Mouse (Mus musculus) heart, adult 11 months (tissue): ENCODE measurements at regions not wholly inside any gene's neighbourhood (a gene's known extent, or its start where the extent isn't known, plus 50 kb on each side); places are given as distances from the start of the nearest gene placed in this dataset.
A peak's percentile ranks its signal among the peaks of the same experiment; 100 is the strongest.

Source experiments
- DNase-seq: peaks from one replicate; pipeline ENCODE4 v3.0.0; 2022

DNA sequence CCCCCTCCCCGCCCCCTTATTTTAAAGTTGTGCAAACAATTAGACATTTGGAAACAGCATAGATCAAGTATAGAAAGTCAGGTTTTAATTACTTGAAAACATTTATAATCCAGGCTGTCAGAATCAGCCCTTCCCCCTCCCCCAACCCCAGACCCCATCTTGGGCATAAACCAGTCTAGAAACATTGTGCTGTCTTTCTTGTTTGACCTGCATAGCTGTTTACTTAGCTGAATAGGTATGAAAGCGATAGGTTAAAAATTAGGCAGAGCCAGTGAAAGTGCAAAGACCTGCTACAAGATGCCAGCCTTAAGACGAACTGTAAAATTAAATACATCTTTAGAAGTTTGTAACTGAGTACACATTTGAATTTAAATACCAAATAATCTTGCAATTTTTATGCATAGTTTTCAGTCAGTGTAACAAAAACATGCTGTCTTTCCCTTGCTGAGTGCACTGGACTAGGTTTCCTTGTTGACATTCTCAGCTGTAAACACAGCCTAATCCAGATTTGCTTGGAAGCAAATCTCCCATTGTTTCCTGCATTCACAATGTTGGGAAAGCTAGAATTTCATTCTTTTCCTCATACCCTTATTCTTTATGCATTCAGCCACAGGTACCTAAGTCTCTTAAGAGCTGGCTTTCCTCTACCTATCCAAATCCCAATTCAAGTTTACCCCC lies 234.2 kb upstream of the Tbx18 start:
- no peak for DNase-seq

DNA sequence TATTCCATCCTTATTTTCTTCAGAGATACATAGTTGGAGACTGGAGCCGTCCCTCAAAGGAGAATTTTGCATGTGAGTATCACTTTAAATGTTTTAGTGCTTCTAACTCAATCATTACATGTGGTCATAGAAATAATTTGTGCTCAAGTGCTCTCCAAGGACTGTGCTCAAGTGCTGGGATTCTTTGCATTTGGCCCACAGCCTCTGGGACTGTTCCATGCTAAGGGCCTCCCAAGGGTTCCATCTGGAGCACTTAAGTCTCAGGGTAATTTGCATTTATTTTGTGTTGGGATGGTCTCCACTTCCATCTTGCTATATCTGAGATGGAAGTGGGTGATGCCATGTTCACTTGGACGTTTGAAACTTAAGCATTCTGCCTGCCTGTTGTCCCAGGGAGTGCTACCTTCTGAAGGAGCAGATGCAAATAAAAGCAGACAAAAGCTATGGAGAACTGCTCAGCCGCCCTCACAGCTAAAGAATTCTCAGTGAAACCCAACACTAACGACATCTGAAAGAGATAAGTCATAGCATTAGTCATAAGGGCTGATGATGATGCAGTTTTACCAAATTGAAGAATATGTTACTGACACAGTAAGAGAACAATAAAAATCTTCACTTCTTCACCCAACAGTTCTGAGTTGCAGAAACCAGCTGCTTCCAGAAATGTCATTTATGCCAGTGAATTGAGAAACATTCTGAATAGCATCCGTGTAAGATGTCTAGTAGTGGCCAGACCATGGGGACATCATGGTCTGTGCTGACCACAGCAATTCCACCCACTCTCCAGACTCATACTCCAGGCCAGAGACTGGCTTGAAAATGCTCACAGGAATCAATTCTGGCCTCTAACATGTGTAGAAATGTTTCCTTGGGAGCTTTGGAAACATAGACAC lies 237.4 kb upstream of the Tbx18 start:
- DNase-seq = peak; percentile 93

DNA sequence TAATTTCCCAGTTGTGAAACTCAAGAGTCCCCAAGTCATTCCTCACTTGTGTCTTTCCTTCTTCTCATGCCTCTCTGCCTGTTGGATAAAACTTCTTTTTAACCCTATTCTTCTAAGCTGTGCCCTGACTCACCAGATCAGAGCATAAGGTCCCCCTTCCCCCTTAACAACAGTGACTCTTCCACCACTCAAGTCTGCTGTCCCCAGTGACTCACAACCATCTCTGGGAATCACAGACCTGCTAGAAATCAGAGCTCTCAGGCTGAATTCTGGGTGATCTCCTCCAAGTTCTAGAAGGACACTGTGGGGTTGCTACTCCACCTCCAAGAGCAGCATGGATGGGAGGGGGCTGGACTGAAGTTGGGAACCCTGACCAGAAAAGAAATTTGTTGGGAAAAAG lies 239.5 kb upstream of the Tbx18 start:
- DNase-seq = peak; percentile 70

DNA sequence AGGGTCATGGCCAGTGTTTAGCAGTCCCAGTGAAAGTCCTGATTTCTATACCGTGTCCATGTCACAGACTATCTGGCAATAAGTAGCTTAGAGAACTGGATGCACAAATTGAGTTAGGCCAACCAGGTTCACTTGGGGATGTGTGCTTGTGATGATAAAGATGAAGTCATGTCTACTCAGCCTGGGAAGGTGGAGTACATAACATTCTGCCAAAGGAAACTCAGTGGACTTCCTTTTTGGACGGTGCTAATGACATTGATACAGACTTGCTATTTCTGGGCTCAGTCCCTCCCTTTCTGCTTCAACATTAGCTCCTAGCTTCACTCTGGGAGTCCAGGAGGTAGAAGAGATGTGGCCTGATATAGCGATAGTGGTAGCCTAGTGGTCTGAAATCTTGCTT lies 240.7 kb upstream of the Tbx18 start:
- DNase-seq = peak; percentile 91

DNA sequence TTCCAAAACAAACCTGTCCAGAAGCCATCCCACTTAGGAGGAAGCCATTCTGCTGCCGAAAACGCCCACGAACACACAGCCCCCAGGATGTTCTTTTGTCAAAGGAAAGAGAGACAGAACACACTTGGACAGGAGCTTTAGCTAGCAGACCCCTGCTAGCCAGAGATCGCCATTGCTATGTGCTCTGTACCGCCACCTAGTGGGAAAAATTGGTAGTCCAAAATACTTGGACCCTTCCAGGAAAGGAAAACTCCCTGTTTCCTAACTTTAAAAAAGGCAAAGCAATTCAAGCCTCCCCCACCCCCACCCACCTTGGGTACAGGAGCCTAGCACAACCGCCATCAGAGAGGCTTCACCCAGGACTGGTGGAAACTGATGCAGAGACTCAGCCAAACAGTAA lies 242.5 kb upstream of the Tbx18 start:
- peak; percentile 60 for DNase-seq

DNA sequence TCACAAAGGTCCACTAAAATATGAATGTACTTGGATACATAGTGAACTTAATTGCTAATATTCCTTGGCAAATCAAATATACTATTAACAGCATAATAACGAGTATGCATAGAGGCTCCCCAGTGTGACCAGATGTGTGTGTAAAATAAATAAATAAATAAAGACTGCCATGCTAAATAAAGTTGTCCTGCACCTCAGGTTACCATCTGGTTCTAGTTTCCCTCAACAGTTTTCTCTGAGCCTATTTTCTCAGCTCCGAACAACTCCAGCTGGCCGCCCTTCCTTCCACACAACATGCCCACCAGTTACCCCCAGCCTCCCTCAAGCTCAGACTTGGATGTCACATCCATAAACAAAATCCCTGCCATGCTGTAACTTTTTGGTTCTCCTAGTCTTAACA lies 253.8 kb upstream of the Tbx18 start:
- no peak for DNase-seq

DNA sequence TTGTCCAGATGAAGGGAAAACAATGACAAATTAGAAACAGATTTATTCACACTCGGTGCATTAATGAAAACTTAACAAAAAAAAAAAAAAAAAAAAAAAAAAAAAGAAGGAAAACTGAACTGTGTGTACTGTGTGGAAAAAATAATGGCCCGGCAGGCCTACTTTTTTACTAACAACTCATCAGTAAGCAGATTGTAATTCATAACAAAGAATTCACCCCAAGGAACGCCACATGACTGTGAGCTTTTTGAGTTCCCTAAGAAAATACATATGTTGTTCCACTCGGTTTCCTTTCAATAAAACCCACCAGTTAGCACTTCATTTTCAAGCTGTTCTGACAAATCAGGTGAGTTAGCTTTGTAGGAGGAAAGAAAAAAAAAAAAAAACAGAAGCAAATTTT lies 254.4 kb upstream of the Tbx18 start:
- DNase-seq = no peak

DNA sequence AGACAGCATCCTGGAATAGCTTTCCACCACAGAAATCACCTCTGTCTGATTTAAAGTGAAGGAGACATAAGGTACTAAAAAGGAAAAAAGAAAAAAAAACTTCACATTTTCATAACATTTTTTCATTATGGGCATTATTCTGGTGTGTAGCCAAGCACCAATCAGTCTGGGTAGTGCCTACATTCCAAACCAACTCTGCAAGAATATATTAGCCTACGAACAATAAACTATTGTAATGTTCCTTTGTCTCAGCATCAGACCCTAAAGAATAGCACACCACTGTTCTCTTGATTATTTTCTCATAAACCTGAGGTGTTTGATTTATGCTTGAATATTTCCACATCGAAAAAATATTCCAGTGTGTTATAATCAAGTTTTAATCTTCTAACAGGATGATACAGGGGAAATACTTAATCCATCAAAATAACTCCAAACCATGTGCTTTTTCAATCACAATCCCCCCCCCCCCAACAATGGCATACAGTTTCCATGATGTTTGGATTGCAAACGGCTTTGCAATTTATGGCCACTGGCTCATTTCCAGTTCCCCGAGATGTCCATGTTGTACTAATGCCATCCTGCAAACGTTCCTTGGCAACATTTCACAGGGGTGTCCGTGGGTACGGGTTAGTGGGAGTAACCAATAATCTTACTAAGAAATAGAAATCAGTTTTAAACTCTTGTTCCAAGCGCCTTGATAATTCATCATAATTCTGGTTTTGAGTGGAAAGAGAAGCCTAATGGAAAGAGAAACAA lies 275.1 kb upstream of the Tbx18 start:
- no peak for DNase-seq

DNA sequence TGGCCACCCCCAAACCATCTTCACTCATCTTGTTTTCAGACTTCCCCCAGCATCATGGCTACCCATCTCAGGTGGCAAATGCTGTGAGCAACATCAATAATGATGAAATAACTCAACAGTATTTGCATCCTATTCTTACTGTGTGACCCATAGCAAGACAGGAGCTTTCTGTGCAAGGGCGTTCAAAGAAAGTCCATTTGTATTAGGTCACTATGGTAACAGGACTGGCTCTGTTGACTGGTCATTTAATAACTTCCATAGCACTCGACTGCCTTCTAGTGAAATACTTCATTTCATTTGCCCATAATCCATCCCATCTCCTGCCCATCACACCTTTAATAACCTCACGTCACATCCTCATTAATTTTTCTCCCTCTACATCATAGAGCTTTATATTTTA lies 292.7 kb upstream of the Tbx18 start:
- no peak for DNase-seq

DNA sequence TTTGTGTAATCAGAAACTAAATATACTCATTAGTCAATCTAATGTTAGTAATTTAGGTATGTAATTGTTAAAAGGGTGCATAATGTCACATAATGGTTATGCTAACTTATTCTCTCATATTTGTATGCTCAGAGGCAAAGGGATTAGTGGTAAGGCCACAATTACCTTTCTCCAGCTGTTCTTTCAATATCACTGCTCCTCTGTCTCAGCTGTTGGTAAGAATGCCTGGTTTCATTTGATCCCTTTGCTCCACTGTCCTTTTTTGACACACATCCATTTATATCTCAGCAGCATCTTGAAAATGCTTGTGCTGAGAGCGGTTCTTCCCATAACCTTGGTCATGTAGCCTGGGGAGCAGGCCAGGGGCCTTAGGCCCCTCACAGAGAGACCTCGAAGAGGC lies 294.9 kb upstream of the Tbx18 start:
- no peak for DNase-seq

DNA sequence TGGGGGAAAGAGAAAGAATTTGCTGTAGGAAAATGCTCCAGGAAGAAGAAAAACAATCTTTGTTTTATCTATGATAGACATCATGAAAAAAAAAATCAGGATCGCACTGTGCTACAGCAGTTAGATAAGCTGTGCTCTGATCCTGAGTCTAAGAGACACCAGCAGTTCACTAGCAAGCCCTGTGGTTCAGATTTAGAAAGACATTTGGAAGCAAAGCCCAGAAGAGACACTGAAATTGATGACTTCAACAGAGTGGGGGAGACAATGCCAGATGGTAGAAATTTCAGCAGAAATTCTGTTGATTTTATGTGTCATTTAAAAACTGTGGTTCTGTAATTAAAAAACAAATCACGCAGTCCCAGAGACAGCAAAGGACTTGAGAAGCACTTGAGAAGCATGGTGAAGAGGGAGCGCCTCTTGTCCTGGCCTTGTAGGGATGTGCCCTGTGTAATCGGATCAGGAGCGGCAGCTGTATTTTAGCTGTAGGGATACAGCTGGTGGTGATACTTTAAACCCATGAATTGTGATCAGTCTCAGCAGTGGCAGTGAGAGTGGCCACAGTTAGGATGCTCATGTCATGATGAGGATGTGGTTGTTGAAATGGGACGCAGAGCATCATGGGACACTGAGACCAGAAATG lies 296.4 kb upstream of the Nt5e start:
- DNase-seq = no peak

DNA sequence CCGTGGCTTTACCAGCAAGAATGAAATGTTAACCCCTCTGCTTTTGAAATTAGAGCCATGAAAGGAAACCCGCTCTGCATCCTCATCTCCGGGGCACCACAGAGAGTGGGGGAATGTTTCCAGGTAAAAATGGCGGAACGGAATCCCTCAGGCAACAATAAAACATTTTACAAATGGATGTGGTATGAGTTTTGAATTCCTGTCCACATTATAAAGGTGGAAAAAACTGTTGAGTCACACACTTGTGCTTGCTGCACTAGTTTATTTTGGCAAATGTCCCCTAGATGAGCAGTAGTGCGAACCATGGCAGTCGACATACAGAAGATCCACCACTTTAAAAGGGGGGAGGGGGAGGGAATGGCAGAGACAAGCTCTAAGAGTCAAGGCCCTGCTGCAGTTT lies 289.4 kb upstream of the Nt5e start:
- DNase-seq = no peak

DNA sequence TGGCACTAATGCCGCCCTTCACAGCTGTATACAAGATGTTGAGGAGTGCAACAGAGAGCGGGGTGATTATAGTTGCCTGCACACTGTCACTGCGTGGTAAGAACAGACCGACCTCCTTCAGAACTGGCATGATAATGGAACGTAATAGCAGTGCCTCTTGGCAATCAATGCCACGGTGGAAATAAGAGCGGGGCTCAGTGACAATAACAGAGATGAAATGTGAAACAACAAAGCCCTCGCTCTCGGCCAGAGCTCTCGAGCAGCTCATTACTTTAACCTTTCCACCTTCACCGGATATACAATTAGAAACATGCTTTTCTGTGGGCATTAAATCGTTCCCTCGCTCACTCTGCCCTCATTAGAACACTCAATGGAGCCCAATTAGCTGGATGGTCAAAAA lies 277.7 kb upstream of the Nt5e start:
- no peak for DNase-seq

DNA sequence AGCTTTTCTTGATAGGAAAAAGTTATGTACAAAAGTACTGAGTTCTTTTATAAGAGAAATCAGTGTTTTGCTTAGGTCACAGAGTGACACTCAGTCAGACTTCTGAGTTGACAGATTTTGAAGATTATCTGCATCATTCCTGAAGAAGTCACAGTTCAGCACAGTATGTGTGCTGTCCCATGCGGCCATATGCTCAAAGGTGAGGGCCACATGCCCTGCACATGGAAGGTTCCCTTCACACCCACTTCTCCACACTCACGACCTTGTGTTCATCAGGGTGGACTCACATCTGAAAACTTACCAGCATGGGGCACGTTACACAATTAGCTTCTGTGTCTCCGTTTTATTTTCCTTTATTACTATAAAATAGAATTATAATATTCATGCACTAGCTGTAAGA lies 277.2 kb upstream of the Nt5e start:
- DNase-seq = no peak

DNA sequence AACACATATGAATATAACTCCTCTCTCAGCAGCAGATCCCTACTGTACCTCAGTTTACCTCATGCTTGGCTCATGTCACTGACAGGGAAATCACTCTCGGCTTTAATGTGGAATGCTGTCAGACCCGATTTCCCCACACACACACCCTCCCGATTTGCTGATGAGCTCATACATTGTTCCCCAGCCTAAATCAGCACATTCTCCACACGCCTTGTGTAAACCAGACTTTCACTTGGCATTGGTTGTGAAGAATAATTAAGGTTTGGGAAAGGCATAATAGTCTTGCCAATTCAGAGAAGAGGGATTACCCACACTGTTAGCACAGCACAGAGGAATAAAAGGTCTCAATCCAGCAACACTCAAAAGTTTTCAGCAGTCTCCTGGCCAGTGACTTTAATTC lies 268.4 kb upstream of the Nt5e start:
- peak; percentile 77 for DNase-seq

DNA sequence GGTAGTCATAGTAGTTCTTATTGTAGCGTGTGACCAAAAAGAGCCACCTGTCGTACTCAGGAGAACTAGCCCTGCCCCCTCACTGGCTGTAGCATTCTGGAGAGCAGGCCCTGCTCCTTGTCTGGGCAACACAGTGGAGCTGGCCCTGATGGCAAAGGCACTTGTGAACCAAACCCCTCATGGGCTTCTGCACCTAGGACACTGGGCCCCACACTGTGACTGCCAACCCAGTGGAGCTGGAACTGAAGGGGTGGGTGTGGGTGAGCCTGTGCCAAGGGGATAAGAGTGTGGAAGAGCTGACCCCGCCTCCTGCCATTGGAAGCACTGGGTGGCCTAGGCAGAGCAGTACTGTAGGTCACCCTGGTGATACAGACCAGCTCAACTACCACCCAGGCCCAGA lies 268.0 kb upstream of the Nt5e start:
- DNase-seq = peak; percentile 74

DNA sequence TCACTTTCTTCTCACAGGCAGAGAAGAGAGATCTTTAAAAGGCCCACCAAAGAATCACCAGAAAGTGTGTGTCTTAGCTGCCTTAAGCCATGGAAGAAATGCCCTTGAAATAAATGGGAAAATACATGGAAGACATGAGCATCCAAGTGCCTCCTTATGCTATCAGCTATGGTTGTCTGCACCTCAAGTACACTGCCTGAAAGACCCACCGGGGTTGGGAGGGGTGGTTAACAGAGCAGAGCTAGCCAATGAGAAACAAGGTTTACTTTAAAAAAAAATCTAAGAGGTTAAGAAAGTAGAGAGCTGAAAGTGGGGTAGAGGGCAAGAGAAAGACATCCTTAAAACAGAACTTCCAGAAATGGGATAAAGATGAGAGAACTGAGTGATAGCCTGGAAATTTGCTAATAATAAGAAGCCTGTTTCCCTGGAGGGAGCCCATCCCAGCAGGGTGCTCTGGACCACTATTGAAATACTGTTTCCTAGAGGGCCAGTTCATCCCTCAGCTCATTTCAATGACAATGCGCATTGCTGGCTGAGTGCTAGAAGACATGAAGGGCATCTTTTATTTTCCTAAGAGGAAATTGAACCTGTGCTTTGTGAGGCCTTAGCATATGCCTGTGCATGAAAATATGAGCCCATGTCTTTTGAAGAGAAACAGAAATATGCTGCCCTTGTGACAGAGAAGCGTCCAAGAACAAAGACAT lies 262.9 kb upstream of the Nt5e start:
- peak; percentile 57 for DNase-seq

DNA sequence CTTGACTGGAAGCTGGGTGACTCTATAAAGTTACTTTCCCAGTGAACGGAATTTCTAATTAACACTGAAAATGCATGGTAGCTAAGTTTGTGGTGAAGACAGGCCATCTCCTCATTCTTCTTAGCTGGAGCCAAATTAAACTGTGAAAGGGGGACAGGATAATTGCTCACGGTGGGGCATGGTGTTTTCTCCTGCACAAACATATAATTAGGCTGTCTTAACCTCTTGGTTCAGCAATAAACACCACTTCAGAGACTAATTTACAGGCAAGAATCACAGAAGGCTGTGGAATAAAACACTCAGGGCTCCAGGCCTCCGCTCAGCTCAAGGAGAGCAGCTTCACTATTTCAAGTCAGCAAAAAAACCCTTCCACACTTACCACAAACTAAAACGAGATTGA lies 261.9 kb upstream of the Nt5e start:
- peak; percentile 45 for DNase-seq

DNA sequence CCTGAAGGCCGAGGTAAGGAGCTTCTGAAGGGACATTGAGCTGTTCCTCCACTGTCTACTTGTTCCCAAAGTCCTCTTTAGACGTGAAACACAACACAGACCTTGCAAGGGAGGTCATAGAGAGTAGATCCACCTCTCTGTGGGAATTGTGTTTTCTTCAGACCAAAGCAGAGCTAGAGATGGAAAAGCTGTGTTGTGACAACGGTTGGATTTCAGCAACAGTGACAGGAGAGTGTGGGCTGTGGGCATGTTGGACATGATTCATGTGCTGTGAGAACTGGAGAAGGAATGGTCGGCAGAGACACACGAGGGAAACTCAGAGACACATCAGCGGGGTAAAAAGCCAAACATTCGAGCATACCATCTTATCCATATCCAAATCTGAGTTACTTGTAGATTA lies 261.2 kb upstream of the Nt5e start:
- DNase-seq = peak; percentile 22

DNA sequence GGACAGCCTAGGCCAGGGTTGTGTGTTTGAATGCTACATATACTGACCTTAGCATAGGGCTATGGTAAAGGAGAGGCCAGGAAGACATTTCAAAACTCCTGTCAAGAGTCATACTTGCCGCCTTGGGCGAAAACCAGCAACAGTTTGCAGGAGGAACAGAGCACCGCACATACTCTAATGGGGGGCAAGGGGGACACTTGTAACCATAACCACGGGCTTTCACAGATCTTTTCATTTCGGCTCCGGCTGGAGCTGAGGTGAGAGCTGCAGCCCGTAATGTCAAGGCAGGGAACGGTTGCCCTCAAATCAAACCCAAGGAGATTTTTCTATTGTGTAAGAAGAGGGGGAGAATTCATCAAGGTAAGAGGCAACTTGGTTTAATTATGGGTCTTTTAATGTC lies 258.7 kb upstream of the Nt5e start:
- DNase-seq = peak; percentile 70

DNA sequence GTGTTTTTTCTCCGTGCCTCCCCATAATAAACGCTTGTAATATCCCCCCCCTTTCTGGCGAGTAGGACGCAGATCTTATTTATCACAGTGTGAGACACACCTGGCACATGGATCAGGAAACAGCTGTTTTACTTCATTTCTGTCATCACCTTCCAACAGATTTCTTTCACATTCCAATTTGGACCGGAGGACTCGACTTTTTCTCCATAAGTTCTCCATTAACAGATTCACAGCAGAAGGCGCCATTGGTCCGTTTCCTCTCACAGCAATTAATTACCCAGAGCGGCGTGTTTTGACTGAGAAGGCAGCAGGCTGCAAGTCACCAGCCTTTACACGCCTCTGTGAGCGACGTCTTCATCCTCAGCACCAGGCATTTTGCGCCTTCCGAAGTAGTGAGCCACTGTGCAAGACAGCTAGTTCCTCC lies 258.1 kb upstream of the Nt5e start:
- DNase-seq = peak; percentile 91

DNA sequence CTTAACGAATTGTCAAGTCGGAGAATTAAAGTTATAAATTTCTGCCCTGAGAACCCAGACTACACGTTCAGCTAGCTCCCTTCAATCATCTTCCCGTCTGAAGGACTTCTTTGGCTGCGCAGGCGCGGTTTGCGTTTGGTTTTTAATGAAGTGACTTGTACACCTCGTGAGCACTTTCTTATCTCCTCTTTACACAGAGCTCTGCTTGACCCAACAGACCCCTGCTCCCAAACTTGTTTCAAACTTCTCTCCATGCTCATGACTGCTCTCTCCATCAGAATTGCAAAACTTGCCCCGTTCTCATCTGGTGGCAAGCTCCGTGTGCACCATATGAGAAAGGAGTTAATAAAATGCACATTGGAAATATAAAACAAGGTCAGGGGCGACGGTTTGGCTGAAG lies 257.2 kb upstream of the Nt5e start:
- peak; percentile 49 for DNase-seq

DNA sequence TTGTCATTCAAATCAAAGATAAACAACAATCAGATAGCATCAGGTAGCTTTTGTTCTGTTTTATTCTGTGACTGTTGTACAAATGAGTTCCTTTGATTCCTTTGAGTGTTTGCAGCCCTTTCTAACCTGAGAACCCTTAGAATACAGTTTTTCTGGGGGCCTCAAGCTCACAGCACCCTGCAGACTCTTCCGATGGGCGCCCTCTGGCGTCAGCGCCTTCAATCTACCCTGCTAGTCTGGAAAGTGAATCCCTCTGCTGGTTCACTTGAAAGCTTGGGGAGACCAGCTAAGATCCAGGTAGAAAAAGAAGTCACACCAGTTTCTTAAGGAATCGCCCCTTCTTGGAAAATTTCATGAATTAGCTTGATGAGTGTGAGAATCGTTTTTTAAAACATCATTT lies 253.8 kb upstream of the Nt5e start:
- peak; percentile 87 for DNase-seq
